Mouse (Mus musculus): ENCODE measurements at regions not wholly inside any gene's neighbourhood (a gene's known extent, or its start where the extent isn't known, plus 50 kb on each side); places are given as distances from the start of the nearest gene placed in this dataset.

GRCm38 (mm10) chr11:90123851-90124250 lies 63.6 kb upstream of the Gm45716 start:
- TF ChIP-seq CTCF (IDR thresholded peaks at IDR 0.05; ENCODE audit: low read depth, low read length) (no peak), GATA1 (IDR thresholded peaks at IDR 0.05; ENCODE audit: borderline replicate concordance, low read length) (no peak), POLR2AphosphoS5 (IDR thresholded peaks at IDR 0.05; ENCODE audit: insufficient replicate concordance, low read depth, low read length) (no peak), TAL1 (conservative IDR thresholded peaks at IDR 0.05; ENCODE audit: low read depth, low read length) (no peak)
